Mouse (Mus musculus) left cerebral cortex, adult 8-10 months (tissue): ENCODE measurements at regions not wholly inside any gene's neighbourhood (a gene's known extent, or its start where the extent isn't known, plus 50 kb on each side); places are given as distances from the start of the nearest gene placed in this dataset.

Source experiments
- DNase-seq, 2 experiments: peaks; one replicate each; pipeline ENCODE4 v3.0.0; 2022; ENCODE audit warnings: low spot score in 2 of 2

DNA sequence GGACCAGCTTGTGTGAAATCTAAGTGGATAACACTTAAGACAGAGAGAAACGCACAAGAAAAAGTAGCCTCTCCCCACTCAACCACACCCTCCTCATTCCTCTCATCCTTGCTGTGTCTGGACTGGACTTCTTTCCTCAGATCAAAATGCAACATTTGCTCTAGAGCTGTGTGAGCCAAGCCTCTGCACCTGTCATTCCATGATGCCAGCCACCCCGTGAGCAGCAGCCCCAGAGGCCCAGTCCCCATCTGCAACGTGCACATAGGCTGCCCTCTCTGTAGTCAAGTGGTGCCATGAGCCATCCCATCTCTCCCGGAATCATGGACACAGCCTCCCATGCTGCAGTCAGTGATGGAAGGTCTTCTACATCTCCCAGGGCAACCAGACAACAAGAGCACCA lies 55.1 kb upstream of the Gpc1 start:
- DNase-seq: no peak

DNA sequence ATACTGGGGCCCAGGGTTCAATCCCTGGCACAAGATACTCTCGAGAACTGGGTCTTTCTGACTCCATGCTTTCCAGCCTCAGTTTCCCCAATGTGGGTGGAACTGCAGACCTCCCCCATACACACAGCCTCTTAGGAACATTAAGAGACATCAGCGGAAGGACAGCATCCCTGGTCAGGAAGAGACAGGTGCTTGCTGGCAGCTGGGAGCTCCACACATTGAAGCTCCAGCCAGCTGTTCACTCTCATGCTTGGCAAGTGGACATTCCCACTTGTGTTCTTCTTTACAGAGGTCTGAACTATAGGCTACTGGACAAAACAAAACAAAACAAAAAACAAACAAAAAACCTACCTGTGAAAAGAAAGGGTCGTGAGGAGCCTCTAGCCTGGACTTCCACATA lies 55.5 kb upstream of the Gpc1 start:
- no peak for DNase-seq

DNA sequence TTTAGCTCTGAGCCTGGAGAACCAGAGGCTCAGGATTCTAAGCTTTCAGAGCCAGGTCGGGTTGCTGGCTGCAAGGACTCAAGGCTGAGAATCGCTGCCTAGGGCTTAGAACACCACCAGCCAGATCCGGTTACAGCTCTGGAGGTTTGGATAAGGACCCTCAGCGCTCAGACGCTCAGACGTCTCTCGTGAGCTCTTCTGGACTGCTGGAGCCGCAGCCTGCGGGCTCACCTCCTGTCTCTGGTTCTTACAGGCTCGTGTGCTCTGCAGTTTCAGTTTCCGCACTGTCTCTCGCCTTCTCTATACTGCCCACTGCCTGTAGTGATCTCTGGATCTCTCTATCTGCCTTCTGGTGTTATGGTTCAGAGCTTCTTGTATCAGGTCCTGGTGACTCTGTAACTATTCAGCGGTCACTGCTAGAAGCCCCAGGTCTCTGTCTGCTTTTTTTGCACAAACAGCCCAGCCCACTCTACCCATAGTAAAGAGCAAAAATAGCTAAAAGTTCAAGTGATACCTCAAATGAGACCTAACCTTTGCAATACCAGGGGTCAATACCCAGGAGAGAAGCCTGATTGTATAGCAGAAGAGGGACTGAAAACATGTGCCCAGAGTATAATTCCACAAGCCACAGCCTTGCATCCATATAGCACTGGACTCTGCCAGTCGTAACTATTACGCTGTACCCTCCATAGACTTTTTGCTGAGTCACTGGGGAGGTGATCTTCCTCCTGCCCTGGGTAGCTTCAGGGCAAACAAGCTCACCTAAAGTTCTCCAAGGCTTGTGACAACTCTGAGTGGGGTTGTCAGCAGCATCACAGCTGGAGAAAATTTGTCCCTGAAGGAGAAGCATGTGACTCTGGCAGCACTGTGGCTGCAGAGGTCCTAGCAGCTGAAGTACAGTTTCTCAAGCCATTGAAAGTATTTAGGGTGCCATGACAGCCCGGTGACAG lies 56.4 kb upstream of the Gpc1 start:
- no peak for DNase-seq

DNA sequence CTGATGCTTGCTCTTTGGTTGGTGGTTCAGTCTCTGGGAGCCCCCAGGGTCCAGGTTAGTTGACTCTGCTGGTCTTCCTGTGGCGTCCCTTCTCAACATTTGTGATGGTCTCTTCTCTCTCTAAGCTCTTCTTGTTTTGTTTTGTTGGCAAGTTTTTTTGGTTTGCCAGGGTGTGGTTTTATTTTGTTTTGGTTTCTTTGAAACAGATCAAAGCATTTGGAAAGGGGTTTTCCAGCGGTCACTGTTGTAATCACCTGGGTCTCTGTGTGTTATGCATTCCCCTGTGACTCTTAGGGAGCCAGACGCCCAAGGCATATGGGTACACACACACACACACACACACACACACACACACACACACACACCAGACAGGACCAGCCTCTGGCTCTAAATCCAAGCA lies 57.4 kb upstream of the Gpc1 start:
- DNase-seq: no peak

DNA sequence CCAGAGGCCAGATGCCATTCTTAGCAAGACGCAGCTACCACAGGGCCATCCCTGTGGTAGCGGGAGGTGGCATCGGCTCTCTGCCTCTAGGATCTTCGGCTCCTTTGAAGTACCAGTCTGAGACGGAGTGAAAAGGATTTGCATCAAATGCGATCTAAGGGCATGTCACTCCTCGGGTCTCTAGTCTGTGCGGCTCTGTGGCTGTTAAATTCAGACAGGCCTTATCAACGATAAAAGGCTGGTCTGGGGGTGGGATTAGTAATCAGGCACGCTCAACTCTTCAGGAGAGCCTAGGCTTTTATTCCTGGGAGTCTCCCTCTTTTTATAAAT lies 58.7 kb upstream of the Gpc1 start:
- no peak for DNase-seq

DNA sequence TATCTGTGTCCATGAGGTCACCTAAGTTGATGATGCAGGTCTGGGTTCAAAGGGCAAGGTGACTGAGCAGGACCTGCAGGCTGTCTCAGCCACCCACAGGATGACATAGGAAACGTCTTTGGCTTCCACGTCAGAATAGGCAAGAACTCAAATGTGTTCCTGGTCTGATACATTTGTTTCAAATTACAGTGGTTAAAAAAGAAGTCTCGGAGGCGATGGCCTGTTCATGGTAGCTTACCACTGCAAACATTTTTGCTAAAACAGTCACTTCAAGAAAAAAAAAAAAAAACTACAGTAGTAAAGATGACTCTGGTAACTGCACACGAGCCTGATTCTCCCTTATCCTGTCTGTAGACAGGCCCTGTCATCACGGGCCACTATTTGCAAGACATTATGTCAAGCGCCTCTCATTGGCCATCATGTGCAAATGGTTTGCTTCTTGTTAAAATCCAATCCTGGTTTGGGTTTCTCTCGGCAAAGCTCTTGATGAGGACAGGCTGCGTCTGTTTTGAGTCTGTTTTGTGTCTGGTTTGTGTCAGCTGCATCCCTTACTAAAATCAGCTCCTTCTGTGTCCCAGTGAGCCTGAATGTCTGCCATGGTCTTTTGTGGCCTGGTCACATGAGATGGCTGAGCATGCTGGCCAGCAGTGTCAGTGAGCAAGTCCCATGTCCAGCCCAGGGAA lies 59.2 kb upstream of the Gpc1 start:
- no peak for DNase-seq

DNA sequence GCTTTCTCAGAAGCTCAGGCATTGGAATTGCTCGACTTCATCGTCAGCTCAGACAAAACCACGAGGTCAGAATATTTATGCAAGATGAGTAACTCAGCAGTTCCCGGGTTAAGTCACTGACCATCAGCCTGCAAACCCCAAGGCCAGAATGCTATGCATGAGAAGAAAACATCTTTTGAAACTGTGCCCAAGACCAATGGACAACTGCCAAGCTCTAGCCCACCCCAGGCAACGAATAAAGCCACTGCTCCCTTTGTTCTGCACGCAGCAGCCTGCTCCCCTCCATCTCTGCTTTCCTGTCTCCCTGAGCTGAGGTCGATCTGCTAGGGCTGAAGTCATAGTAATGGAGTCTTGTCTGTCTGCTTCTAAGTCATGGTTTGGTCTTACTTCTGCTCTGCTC lies 61.7 kb upstream of the Gpc1 start:
- no peak for DNase-seq

DNA sequence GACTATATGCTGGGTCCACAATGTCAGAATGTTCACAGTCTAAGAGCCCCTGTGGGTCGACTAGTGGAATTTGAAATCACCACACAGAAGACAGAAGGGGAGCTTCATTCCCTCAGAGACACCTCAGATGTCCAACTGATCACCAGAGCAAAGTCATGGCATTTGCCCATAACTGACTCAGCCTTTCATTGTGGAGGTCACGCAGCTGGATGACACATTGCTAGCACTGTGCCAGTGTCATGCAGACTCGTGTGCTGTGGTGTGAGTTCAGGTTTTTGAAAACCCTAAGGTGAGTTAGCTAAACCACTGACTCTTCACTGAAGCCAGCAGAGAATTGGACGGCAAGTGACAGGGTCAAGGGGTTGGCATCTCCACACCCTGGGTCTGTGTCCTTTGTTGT lies 62.3 kb upstream of the Gpc1 start:
- DNase-seq: no peak

DNA sequence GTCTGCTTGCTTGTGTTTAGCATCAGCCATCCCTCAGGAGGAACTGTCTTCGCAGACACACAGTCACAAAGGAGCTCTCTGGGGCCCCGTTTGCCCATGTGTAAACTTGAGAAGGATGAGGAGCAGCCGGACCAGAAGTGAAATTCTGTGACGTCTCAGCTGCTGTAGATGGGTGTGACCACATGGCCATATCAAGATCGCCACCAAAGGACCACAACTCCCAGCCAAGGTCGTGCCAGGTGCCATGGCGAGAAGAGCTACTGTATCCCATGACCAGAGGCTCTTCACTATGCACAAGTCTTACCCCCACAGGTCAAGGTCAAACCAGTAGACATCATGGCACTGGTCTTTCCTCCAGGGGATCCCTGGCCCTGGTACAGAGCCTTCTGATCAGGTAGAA lies 64.9 kb upstream of the Gpc1 start:
- no peak for DNase-seq

DNA sequence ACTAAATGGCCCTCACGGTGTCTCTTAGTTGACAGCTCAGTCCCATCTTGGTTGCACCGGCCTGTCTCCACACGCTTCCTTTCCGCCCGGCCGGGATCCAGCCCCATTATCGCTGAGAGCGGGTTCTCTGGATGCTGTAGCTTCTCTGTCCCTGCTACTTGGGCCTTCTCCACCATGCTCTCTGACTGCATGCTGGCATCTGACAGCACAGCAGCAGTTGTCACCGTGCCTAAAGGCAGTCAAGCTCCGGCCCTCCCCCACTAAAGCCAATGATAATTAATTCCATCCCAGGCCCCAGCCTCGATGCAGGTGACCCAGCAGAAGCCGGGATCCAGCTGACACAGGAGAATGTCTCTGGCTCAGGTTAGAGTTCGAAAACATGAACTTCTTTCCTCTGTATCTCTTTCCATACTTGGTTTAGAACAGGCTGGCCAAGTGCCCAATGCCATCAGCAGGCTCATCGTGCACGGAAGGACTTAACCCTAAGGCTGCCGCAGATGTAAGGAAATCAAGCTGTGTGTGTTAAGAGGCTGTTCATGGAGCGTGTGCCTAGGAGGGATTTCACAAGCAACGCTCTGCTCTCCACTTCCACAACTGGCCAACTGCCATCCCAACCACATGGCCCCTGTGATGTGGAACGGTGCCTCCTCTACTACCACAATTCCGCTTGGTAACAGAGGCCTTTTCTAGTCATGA lies 76.5 kb upstream of the Gpc1 start:
- no peak for DNase-seq

DNA sequence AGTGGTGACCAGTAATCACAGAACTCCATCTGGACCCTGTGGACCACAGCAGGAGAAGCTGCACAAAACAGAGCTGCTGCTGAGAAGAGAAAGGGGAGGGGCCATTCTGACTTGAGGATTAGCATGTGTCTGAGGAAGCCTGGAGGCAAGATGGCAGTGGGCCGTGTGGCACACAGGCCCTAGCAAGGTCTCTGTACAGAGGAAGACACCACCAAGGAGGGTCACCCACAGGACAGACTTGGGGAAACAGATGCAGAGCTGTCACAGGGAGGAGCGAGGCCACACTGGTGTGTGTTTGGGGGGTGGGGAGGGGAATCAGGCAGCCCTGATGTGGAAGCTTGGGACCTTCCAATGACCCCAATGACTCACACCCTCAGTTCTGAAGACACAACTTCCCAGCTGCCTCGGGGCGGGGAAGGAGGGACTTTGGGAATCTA lies 79.7 kb upstream of the Gpc1 start:
- no peak for DNase-seq

DNA sequence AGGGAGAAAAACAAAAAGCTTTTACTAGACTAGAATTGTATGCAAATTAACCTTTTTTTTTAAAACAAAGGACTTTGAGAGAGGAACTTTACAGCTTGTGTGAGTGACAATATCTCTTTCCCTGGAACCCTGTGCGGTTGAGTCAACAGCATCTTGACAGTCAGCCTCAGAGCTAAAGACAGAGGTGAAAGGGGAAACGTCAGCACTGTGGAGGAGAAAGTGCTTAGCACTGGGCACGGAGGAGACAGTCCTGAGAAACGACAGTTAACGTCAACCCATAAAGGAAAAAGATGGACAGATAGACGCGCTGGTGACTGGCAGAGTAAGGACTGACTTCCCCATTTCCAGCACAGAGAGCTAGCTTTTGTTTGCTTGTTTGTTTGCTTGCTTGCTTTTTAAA lies 82.0 kb upstream of the Gpc1 start:
- no peak for DNase-seq

DNA sequence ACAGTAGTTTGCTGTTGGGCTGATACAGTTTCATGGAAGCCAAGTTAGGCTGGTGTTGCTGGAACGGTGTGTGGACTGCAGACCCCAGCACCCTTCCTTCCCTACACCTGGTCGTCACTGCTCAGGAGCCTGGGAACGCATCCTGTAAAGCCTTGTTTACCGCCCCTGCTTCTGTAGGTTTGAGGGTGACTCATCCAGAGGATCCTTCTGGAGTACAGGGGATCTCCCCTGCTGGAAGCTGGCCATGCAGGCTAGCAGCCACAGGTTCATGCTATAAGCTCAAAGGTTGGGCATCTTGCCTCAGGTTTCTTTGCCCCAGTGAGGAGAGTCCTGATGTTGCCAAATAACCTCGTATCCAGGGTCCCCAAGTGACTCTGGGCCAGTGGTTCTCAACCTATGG lies 86.2 kb upstream of the Gpc1 start:
- no peak for DNase-seq

DNA sequence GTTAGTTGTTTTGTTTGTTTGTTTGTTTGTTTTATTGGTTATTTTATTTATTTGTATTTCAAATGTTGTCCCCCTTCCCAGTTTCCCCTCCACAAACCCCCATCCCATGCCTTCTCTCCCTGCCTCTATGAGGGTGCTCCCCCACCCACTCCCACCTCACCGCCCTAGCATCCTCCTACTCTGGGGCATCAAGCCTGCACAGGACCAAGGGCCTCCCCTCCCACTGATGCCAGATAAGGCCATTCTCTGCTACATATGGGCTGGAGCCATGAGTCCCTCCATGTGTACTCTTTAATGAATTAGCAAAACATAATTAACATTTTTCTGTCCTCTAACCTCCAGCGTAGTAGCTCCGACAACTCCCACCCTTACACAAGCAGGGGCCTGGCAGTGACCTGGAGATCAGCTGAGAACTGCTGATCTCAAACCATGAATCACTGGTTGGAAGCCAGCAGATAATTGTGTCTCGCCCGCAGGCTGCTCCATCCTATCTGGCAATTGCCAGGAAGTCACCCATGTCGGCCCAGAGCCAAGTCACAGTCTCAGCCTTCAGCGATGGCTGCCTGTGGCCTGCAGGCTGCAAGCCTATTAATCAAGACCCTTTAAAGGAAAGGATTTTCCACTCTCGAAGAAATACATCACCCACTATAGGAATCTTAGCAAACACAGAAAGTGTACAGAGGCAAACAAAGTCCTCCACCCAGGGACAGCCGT lies 86.8 kb upstream of the Gpc1 start:
- no peak for DNase-seq

DNA sequence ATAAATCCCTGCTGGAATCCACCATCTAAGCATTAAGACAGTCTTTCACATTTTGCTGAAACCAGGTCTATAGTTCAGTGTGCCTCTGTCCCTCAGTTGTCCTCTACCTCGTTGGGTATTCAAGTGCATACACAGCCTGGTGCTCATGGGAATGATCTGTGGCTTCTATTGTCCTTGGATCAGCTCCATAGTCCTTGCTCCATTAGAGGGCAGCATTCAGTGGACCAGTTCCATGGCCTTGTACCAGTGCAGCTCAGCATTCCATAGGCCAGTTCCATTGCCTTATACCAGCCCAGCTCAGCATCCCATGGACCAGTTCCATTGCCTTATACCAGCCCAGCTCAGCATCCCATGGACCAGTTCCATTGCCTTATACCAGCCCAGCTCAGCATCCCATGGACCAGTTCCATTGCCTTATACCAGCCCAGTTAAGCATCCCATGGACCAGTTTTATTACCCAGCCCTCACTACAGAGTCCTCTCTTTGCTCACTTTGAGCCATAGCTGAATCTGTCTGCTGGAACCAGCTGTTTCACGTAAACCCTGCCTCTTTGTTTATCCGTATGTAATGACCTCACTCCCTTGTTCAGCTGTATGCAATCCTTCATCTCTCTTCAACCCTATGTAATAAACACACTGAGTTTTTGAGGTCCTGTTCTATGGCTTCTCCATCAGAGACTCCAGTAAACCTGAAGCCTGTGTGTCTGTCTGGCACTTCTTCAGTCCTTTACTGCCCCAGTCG lies 88.4 kb upstream of the Gpc1 start:
- DNase-seq: no peak

DNA sequence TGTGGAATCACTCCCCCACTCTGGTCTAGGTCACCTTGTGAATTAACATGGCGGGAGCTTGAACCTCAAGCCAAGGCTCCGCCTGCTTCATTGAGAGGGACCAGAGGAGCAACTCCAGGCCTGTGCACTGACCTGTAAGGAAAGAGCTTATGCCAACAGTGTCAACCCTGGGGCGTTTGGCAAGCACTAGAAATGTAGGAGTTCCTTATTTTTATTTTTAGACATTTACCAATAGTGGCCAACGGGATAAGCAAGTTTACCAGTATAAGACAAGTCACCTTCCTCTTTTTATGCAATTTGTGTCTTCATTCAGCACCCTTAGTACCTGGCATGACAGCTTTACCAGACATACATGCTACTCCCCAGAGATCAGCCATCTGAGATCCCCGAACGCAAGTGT lies 89.1 kb upstream of the Gpc1 start:
- DNase-seq: no peak

DNA sequence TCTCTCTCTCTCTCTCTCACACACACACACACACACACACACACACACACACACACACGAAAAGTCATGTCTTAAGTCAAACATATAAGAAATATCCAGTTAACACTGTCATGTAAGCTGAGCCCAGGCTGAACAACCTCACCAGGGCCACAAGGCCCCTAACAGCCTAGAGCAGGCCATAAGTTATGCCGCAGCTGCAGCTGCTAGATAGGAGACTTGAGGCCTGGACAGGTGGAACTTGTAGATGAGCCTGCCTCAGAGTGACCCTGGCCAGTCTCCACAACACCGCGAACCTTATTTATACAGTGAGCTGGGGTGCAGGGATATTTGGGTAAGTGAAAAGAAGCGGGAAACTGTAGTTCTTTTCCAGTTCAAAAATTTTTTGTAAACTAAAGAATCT lies 90.4 kb upstream of the Gpc1 start:
- DNase-seq: no peak

DNA sequence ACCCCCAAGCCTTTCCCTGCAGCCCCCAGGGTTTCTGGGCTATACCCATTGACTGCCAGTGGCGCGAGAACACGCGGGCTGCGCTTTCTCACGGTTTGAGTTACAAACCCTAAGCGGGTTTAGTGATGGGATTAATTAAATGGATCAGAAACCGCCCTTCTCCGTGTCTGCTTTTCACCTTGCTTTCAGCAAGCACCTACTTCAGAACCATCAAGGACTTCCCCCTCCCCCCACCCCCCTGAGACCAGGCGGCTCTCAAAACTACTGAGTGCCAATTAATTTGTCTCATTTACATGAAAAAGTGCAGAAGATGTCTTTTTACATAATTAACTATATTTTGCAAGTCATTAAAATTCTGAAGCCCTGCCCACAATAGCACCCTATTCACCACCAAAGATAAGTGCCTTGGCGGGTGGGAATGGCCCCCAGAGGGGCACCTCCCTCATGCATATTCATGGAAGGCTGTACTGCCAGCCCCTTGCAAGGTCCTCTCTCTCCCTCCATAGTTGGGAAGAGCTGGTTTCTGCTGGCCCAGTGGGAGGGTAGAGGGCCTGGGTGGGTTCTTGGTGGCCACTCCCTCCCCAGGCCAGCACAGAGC lies 89.1 kb upstream of the Otos start:
- no peak for DNase-seq

DNA sequence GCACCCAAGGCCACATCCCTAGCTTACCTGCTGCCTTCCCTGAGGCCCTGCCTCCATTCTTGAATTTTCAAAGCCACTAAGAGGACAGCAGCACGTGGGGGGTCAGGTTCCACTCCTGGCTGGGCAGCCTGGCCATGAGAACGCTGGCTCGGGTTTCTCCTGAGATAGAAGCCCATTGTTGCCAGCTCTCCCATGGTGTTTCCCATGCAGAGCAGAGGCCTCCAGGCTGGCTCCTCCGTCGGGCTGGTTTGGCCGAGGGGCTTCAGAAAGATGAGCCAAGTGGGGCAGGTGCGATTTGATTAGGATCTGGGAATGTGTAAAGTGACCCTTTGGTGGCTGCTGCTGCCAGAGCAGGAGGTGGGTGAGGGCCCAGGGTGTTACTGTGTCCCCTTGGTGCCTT lies 87.8 kb upstream of the Otos start:
- no peak for DNase-seq

DNA sequence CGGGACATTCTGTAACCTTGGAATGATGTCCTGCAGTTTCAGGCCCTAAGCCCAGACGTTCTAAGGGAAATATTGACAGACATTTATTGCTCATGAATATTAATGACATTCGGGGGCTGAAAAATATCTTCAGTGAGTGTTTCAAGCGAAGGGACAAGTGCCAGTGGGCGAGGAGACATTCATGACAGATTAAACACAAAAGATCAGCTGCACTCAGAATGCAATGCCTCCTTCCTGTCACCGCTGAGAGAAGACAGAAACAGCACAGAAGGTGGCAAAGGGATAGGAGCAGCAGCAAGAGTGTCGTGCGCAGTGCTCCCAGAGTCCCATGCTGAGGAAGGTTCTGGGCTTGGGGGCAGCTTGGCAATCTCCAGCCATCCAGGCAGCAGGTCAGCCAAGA lies 85.1 kb upstream of the Otos start:
- DNase-seq: no peak
